Mouse (Mus musculus) CH12.LX (cell line): ENCODE measurements around the gene Gipc2. TPM values are rescaled to one million over a fixed set of nuclear protein-coding genes. Genes with fewer than 3 reads are reported as not detected.

Experiments used
- DNase-seq: peaks from one replicate; pipeline ENCODE4 v3.0.0-alpha.2; 2013; ENCODE audit errors: extremely low read depth
- H3K27ac ChIP-seq: 2 replicates; pipeline ENCODE4 v1.5.1; 2012; ENCODE audit warnings: low read depth, mild to moderate bottlenecking, control low read depth, moderate library complexity; ENCODE audit not compliant: insufficient read depth
- H3K27me3 ChIP-seq: replicated peaks from 2 replicates; pipeline ENCODE3; 2012; ENCODE audit warnings: inconsistent platforms
- H3K36me3 ChIP-seq, 2 experiments: replicated peaks in 1 of 2; 2 replicates each; pipeline versions ENCODE3 to v1.6.1; 2012; ENCODE audit warnings: inconsistent platforms in 1 of 2, low read length in 1 of 2, mild to moderate bottlenecking in 1 of 2, mixed read lengths in 1 of 2, moderate library complexity in 1 of 2; ENCODE audit not compliant: control insufficient read depth in 1 of 2, insufficient read depth in 1 of 2
- H3K4me1 ChIP-seq, 2 experiments: 2 replicates each; pipeline ENCODE4 v1.6.1; 2012; ENCODE audit warnings: inconsistent platforms in 1 of 2, moderate library complexity in 1 of 2; ENCODE audit not compliant: insufficient read depth in 2 of 2, control insufficient read depth in 1 of 2
- H3K4me2 ChIP-seq: 2 replicates; pipeline ENCODE4 v1.6.1; 2012; ENCODE audit warnings: low read depth, mild to moderate bottlenecking, control low read depth; ENCODE audit not compliant: poor library complexity, insufficient read depth, severe bottlenecking
- H3K4me3 ChIP-seq, 3 experiments: fragments of 150-350 bp in 1 of 3; sonication (generic) in 1 of 3; replicated peaks in 1 of 3; 2 replicates each; pipeline versions ENCODE3 to v1.5.1; 2011 to 2012; ENCODE audit warnings: low read depth in 2 of 3, low read length in 2 of 3, mild to moderate bottlenecking in 2 of 3, moderate library complexity in 2 of 3, control low read depth in 1 of 3, improper control_type of control experiment in 1 of 3, inconsistent platforms in 1 of 3, mixed read lengths in 1 of 3; ENCODE audit not compliant: poor library complexity in 1 of 3
- H3K79me2 ChIP-seq: replicated peaks from 2 replicates; pipeline ENCODE4 v1.6.1; 2012; ENCODE audit warnings: mild to moderate bottlenecking, moderate library complexity; ENCODE audit not compliant: control insufficient read depth, poor library complexity, insufficient read depth, severe bottlenecking; ENCODE audit errors: extremely low read depth
- H3K9ac ChIP-seq: 2 replicates; pipeline ENCODE4 v1.6.1; 2012; ENCODE audit warnings: low read depth, mild to moderate bottlenecking, control low read depth, moderate library complexity; ENCODE audit not compliant: insufficient read depth
- H3K9me3 ChIP-seq: replicated peaks from 2 replicates; pipeline ENCODE3; 2012; ENCODE audit warnings: low read length, inconsistent platforms, mixed read lengths
- CTCF ChIP-seq, 2 experiments: IDR thresholded peaks in 1 of 2; conservative IDR thresholded peaks in 1 of 2; 2 replicates each; pipeline ENCODE4 v1.5.1; 2011 to 2012; ENCODE audit warnings: low read depth in 2 of 2, low read length in 2 of 2, improper control_type of control experiment in 1 of 2, inconsistent platforms in 1 of 2, mild to moderate bottlenecking in 1 of 2, moderate library complexity in 1 of 2
- IRF4 ChIP-seq: IDR thresholded peaks from 2 replicates; pipeline ENCODE4 v1.6.1; 2014; ENCODE audit warnings: low read depth, mild to moderate bottlenecking, inconsistent platforms, low read length, improper control_type of control experiment
- JUND ChIP-seq: conservative IDR thresholded peaks from 2 replicates; pipeline ENCODE4 v1.6.1; 2011; ENCODE audit warnings: low read depth, low read length, improper control_type of control experiment
- MAFK ChIP-seq: IDR thresholded peaks from 2 replicates; pipeline ENCODE4 v1.6.1; 2011; ENCODE audit warnings: low read length, improper control_type of control experiment; ENCODE audit not compliant: insufficient replicate concordance
- MXI1 ChIP-seq: IDR thresholded peaks from 2 replicates; pipeline ENCODE4 v1.6.1; 2011; ENCODE audit warnings: mild to moderate bottlenecking, low read depth, low read length, improper control_type of control experiment
- PAX5 ChIP-seq: IDR thresholded peaks from 2 replicates; pipeline ENCODE4 v1.6.1; 2012; ENCODE audit warnings: low read length, inconsistent platforms, mixed read lengths
- TBP ChIP-seq: conservative IDR thresholded peaks from 2 replicates; pipeline ENCODE4 v1.6.1; 2011; ENCODE audit warnings: low read depth, low read length, improper control_type of control experiment
- UBTF ChIP-seq: IDR thresholded peaks from 2 replicates; pipeline ENCODE4 v1.6.1; 2012; ENCODE audit warnings: low read depth, mild to moderate bottlenecking, inconsistent platforms, low read length, improper control_type of control experiment, moderate library complexity
- dilution Hi-C: fragments of 300-500 bp; cut with MboI; formaldehyde crosslinking; loops from 2 replicates; pipeline ENCODE4 v1.14.3; 2020; ENCODE audit warnings: low sequenced_read_pairs; ENCODE audit not compliant: extremely low pct_unique_long_range_greater_than_20kb, extremely low pct_ligation_motif_present
- in situ Hi-C: fragments of 300-500 bp; cut with MboI; formaldehyde crosslinking; loops from 3 replicates; pipeline ENCODE4 v1.14.3; 2019; ENCODE audit warnings: low sequenced_read_pairs, low pct_ligation_motif_present, low pct_unique_long_range_greater_than_20kb, mixed read lengths
- polyA plus RNA-seq: library from polyadenylated mRNA; unstranded; fragments of >175 nt; gene quantifications from 2 replicates; pipeline ENCODE4 v1.2.1, GENCODE M21; 2012; ENCODE audit warnings: low read depth; ENCODE audit not compliant: insufficient read length
- total RNA-seq, 2 experiments: library from RNA; depleted of rRNA; stranded (reverse); fragments of 300-350 nt in 1 of 2; fragments of >200 nt in 1 of 2; gene quantifications; 2 replicates each; pipeline ENCODE4 v1.2.3; 2012 to 2014

The Gipc2 gene
- total and polyA plus RNA-seq, 3 experiments: 0.24 to 1.2 (median 0.38) TPM

GRCm38 (mm10) chr3:152076088-152076487 lies 89.9 kb downstream of the Gipc2 start:
- Histone ChIP-seq H3K9me3 (no peaks in the 10 kb centered on the region), H3K9ac (no peak overlapping the region), H3K4me1 (no peaks in the 10 kb centered on the region), H3K27ac (no peak overlapping the region), H3K4me2 (no peak overlapping the region), H3K79me2 (no peaks in the 10 kb centered on the region), H3K36me3 (no peaks in the 10 kb centered on the region), H3K4me3 (no peak overlapping the region), H3K27me3 (no peaks in the 10 kb centered on the region)
- in situ Hi-C loops (no loop called here), dilution Hi-C loops (no loop called here)
- no peak for DNase-seq
- no peak for TF ChIP-seq UBTF

DNA sequence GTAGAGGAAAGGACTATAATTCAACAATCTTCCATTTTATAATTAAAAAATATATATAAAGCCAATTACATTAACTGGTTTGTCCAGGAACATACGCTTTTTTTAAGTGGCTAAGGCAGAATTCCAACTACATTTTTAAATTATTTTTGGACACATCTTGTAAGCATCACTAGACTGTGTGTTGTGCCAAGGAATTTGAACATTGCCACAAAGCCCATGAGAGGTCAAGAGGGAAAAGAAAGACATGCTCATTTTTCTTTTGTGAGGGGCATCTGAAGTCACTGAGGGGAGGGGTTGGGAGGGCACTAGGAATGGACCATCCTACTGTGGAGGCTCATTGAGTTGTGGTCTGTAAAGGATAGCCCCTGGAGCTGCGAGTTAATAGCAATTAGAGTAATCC lies 97.0 kb downstream of the Gipc2 start:
- Histone ChIP-seq H3K4me2 (no peak overlapping the region), H3K36me3 (no peaks in the 10 kb centered on the region), H3K4me3 (no peak overlapping the region), H3K27ac (no peak overlapping the region), H3K79me2 (no peaks in the 10 kb centered on the region), H3K9me3 (no peaks in the 10 kb centered on the region), H3K4me1 (no peaks in the 10 kb centered on the region; a peak in 1 of 4 replicates), H3K27me3 (no peaks in the 10 kb centered on the region), H3K9ac (no peak overlapping the region)
- dilution Hi-C loops (no loop called here), in situ Hi-C loops (no loop called here)
- no peak for TF ChIP-seq PAX5
- no peak for TF ChIP-seq UBTF
- no peak for TF ChIP-seq MAFK
- TF ChIP-seq MXI1: no peak
- no peak for TF ChIP-seq IRF4
- no peak for TF ChIP-seq TBP
- no peak for DNase-seq

DNA sequence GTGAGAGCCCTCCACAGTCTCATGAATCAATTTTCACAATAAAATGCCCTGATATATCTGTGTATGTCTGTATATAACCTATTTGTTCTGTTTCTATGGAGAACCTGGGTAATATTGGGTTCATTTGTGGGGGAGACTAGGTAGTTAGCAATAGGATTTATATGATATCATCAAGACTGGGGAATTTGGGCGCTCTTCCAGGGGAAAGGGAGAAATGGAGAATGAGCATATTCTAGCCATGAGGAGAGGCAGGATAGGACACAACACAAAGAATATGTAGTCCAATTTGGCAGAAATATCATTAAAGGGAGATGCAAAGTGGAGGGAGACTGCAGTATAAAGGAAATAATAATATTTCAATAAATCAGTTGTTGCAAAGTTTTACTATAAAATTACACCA lies 97.7 kb downstream of the Gipc2 start:
- H3K27me3 ChIP-seq: no peaks in the 10 kb centered on the region
- no peaks in the 10 kb centered on the region for H3K9me3 ChIP-seq
- no peaks in the 10 kb centered on the region for H3K79me2 ChIP-seq
- TF ChIP-seq CTCF (conservative IDR thresholded peaks at IDR 0.05 in 1 of 2, IDR thresholded peaks at IDR 0.05 in 1 of 2; ENCODE audit: low read depth in 2 of 2, low read length in 2 of 2) (no peak), JUND (no peak)
- no peaks in the 10 kb centered on the region for H3K36me3 ChIP-seq
- no peak overlapping the region for H3K4me2 ChIP-seq
- no peak overlapping the region for H3K27ac ChIP-seq
- no peak overlapping the region for H3K4me3 ChIP-seq
- in situ Hi-C loops (no loop called here), dilution Hi-C loops (no loop called here)
- no peaks in the 10 kb centered on the region; a peak in 1 of 4 replicates for H3K4me1 ChIP-seq
- no peak overlapping the region for H3K9ac ChIP-seq
- no peak for DNase-seq
